Mouse (Mus musculus): ENCODE measurements around the gene Glod5.

DNA sequence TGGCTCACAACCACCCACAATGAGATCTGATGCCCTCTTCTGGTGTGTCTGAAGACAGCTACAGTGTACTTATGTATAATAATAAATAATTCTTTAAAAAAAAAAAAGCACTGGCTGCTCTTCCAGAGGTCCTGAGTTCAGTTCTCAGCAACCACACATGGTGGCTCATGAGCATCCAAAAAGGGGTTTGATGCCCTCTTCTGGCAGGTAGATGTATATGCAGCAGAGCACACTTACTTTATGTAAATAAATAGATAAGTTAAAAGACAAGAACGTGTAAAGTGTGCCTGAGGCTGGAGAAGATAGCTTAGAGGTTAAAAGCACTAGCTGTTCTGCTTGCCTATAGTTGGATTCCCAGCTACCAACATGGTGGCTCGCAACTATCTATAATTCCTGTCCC, 6.5 kb upstream of the Glod5 start:
- TF ChIP-seq USF2 (conservative IDR thresholded peaks at IDR 0.05; ENCODE audit: low read depth, low read length) (no peak), POLR2A (IDR thresholded peaks at IDR 0.05; ENCODE audit: low read depth, low read length) (no peak)
